Mouse (Mus musculus) heart, embryonic 13.5 days (tissue): ENCODE measurements around the gene Rab8b. TPM values are rescaled to one million over a fixed set of nuclear protein-coding genes. Genes with fewer than 3 reads are reported as not detected.

Experiments
- ATAC-seq: fragments of 200-750 bp; cut with Nextera tagmentation; 2 replicates; pipeline ENCODE4 v1.8.0; 2017; ENCODE audit warnings: moderate TSS enrichment; ENCODE audit not compliant: insufficient number of reproducible peaks, low FRiP score, low TSS enrichment; ENCODE audit errors: extremely low read depth
- H3K27ac ChIP-seq: fragments of 300-500 bp; sonication (generic); replicated peaks from 2 replicates; pipeline ENCODE4 v1.5.1; 2015; ENCODE audit warnings: moderate library complexity, mild to moderate bottlenecking, inconsistent platforms
- H3K27me3 ChIP-seq: fragments of 300-500 bp; sonication (generic); replicated peaks from 2 replicates; pipeline ENCODE4 v1.6.1; 2015; ENCODE audit warnings: mild to moderate bottlenecking, inconsistent platforms
- H3K36me3 ChIP-seq: fragments of 300-500 bp; sonication (generic); 2 replicates; pipeline ENCODE4 v1.6.1; 2015; ENCODE audit warnings: mild to moderate bottlenecking, inconsistent platforms
- H3K4me1 ChIP-seq: fragments of 300-500 bp; sonication (generic); 2 replicates; pipeline ENCODE4 v1.6.1; 2015; ENCODE audit warnings: inconsistent platforms
- H3K4me2 ChIP-seq: fragments of 300-500 bp; sonication (generic); 2 replicates; pipeline ENCODE4 v1.6.1; 2015; ENCODE audit warnings: inconsistent platforms, mild to moderate bottlenecking, moderate library complexity
- H3K4me3 ChIP-seq: fragments of 300-500 bp; sonication (generic); 2 replicates; pipeline ENCODE4 v1.5.1; 2015; ENCODE audit warnings: moderate library complexity, mild to moderate bottlenecking, inconsistent platforms
- H3K9ac ChIP-seq: fragments of 300-500 bp; sonication (generic); 2 replicates; pipeline ENCODE4 v1.6.1; 2015; ENCODE audit warnings: inconsistent platforms, mild to moderate bottlenecking, moderate library complexity
- H3K9me3 ChIP-seq: fragments of 300-500 bp; sonication (generic); 2 replicates; pipeline ENCODE4 v1.6.1; 2016; ENCODE audit warnings: inconsistent platforms
- WGBS: fragments of 180-500 bp; shearing (Covaris S2); methylation state at CpG from one replicate; pipeline ENCODE4 v1.1.7; 2015; ENCODE audit warnings: mixed read lengths; 5-methylcytosine and 5-hydroxymethylcytosine counted together
- polyA plus RNA-seq: library from polyadenylated mRNA; unstranded; fragments of >200 nt; fragmentation: Nextera tagmentation; extraction: Ambion mirVana; gene quantifications from 2 replicates; pipeline ENCODE4 v1.2.1, GENCODE M21; 2015

Rab8b gene
- polyA plus RNA-seq, 1 experiment from 2014 or later, result 15.1 TPM

GRCm38 (mm10) chr9:66933869-66934808 is 14.7 kb upstream of the Rab8b start:
- no peak overlapping the region for H3K9ac ChIP-seq
- H3K4me1 ChIP-seq, result peaks cover 5% of the 10 kb centered on the region; the same call in 1 of the 2 replicates
- no peaks in the 10 kb centered on the region for H3K27me3 ChIP-seq
- H3K9me3 ChIP-seq, result no peaks in the 10 kb centered on the region
- no peaks in the 10 kb centered on the region for H3K36me3 ChIP-seq
- WGBS, result 72% methylated on average over 19 of the region's 19 CpGs
- H3K4me2 ChIP-seq, result no peak overlapping the region
- ATAC-seq, result no peak
- no peak overlapping the region for H3K4me3 ChIP-seq
- H3K27ac ChIP-seq, result no peak overlapping the region

GRCm38 (mm10) chr9:66930351-66930750 is 10.9 kb upstream of the Rab8b start:
- Histone ChIP-seq H3K9me3 (no peaks in the 10 kb centered on the region), H3K36me3 (no peaks in the 10 kb centered on the region), H3K4me1 (no peaks in the 10 kb centered on the region), H3K27me3 (no peaks in the 10 kb centered on the region), H3K4me2 (no peak overlapping the region), H3K27ac (no peak overlapping the region), H3K4me3 (no peak overlapping the region), H3K9ac (no peak overlapping the region)
- 46% methylated on average over 7 of the region's 7 CpGs for WGBS
- no peak for ATAC-seq

GRCm38 (mm10) chr9:66927696-66928402 is 8.4 kb upstream of the Rab8b start:
- H3K4me2 ChIP-seq, result no peak overlapping the region
- no peaks in the 10 kb centered on the region for H3K4me1 ChIP-seq
- H3K27ac ChIP-seq, result no peak overlapping the region
- no peaks in the 10 kb centered on the region for H3K36me3 ChIP-seq
- no peak for ATAC-seq
- H3K27me3 ChIP-seq, result no peaks in the 10 kb centered on the region
- no peak overlapping the region for H3K4me3 ChIP-seq
- 82% methylated on average over 8 of the region's 8 CpGs for WGBS
- H3K9ac ChIP-seq, result no peak overlapping the region
- no peaks in the 10 kb centered on the region for H3K9me3 ChIP-seq

- Histone ChIP-seq H3K27me3 (no peaks in the 10 kb centered on the region), H3K9me3 (no peaks in the 10 kb centered on the region), H3K9ac (no peak overlapping the region), H3K36me3 (no peaks in the 10 kb centered on the region), H3K27ac (no peak overlapping the region), H3K4me2 (no peak overlapping the region), H3K4me1 (no peaks in the 10 kb centered on the region), H3K4me3 (no peak overlapping the region)
- no peak for ATAC-seq
- WGBS, result 64% methylated on average over 3 of the region's 3 CpGs
Measured at GRCm38 (mm10) chr9:66925853-66926252, 6.4 kb upstream of the Rab8b start.

GRCm38 (mm10) chr9:66922076-66922475 is 2.6 kb upstream of the Rab8b start:
- Histone ChIP-seq H3K4me3 (no peak overlapping the region), H3K4me1 (peaks cover 22% of the 10 kb centered on the region), H3K9me3 (no peaks in the 10 kb centered on the region), H3K9ac (no peak overlapping the region), H3K4me2 (no peak overlapping the region), H3K36me3 (no peaks in the 10 kb centered on the region), H3K27me3 (no peaks in the 10 kb centered on the region), H3K27ac (no peak overlapping the region)
- no peak for ATAC-seq
- WGBS, result 86% methylated on average over 1 of the region's 1 CpGs

GRCm38 (mm10) chr9:66920488-66921279 is 1.2 kb upstream of the Rab8b start:
- no peak for ATAC-seq
- peaks cover 36% of the 10 kb centered on the region for H3K4me1 ChIP-seq
- peak overlapping the region; percentile 44; the same call in 1 of the 2 replicates for H3K9ac ChIP-seq
- WGBS, result 9% methylated on average over 6 of the region's 6 CpGs
- H3K4me3 ChIP-seq, result peak overlapping the region; percentile 79
- H3K27me3 ChIP-seq, result no peaks in the 10 kb centered on the region
- H3K27ac ChIP-seq, result no peak overlapping the region
- no peaks in the 10 kb centered on the region for H3K36me3 ChIP-seq
- H3K9me3 ChIP-seq, result no peaks in the 10 kb centered on the region
- peak overlapping the region; percentile 95 for H3K4me2 ChIP-seq

GRCm38 (mm10) chr9:66919981-66920380 is 494 bp upstream of the Rab8b start:
- H3K9me3 ChIP-seq, result no peaks in the 10 kb centered on the region
- H3K9ac ChIP-seq, result peak overlapping the region; percentile 72
- peak overlapping the region; percentile 79 for H3K4me3 ChIP-seq
- peak; percentile 11; the same call in 1 of the 2 replicates for ATAC-seq
- H3K27me3 ChIP-seq, result no peaks in the 10 kb centered on the region
- 2% methylated on average over 14 of the region's 14 CpGs for WGBS
- H3K4me1 ChIP-seq, result peaks cover 43% of the 10 kb centered on the region
- peak overlapping the region; percentile 70 for H3K27ac ChIP-seq
- peak overlapping the region; percentile 95 for H3K4me2 ChIP-seq
- no peaks in the 10 kb centered on the region for H3K36me3 ChIP-seq

GRCm38 (mm10) chr9:66918672-66919330 is 686 bp downstream of the Rab8b start:
- H3K9me3 ChIP-seq, result no peaks in the 10 kb centered on the region
- 2% methylated on average over 27 of the region's 27 CpGs for WGBS
- H3K9ac ChIP-seq, result peak overlapping the region; percentile 96
- peak overlapping the region; percentile 95 for H3K4me2 ChIP-seq
- no peak; the same call in 1 of the 2 replicates for ATAC-seq
- H3K36me3 ChIP-seq, result no peaks in the 10 kb centered on the region
- H3K4me3 ChIP-seq, result peak overlapping the region; percentile 79
- peak overlapping the region; percentile 91 for H3K27ac ChIP-seq
- H3K4me1 ChIP-seq, result peaks cover 54% of the 10 kb centered on the region
- no peaks in the 10 kb centered on the region for H3K27me3 ChIP-seq

GRCm38 (mm10) chr9:66917892-66918255 is 1.6 kb downstream of the Rab8b start:
- Histone ChIP-seq H3K4me3 (peak overlapping the region; percentile 79), H3K36me3 (peaks cover 2% of the 10 kb centered on the region; the same call in 1 of the 2 replicates), H3K9ac (no peak overlapping the region; the same call in 1 of the 2 replicates), H3K27ac (no peak overlapping the region), H3K9me3 (no peaks in the 10 kb centered on the region), H3K4me1 (peaks cover 60% of the 10 kb centered on the region), H3K4me2 (peak overlapping the region; percentile 95), H3K27me3 (no peaks in the 10 kb centered on the region)
- 57% methylated on average over 1 of the region's 1 CpGs for WGBS
- ATAC-seq, result no peak

- no peak overlapping the region for H3K4me3 ChIP-seq
- H3K36me3 ChIP-seq, result peaks cover 4% of the 10 kb centered on the region; the same call in 1 of the 2 replicates
- H3K4me1 ChIP-seq, result peaks cover 62% of the 10 kb centered on the region
- H3K27me3 ChIP-seq, result no peaks in the 10 kb centered on the region
- H3K27ac ChIP-seq, result peak overlapping the region; percentile 66
- no peak overlapping the region for H3K9ac ChIP-seq
- WGBS, result 77% methylated on average over 8 of the region's 8 CpGs
- H3K9me3 ChIP-seq, result no peaks in the 10 kb centered on the region
- H3K4me2 ChIP-seq, result peak overlapping the region; percentile 95
- ATAC-seq, result no peak
Measured at GRCm38 (mm10) chr9:66917216-66917891, 2.1 kb downstream of the Rab8b start.
